Mouse (Mus musculus) bone marrow macrophage, adult 2 months (primary cell): ENCODE results near the gene Col1a2.

Experiments used
- CTCF ChIP-seq: IDR thresholded peaks from 2 replicates; pipeline ENCODE4 v1.5.1; 2012; ENCODE audit warnings: low read depth, mild to moderate bottlenecking, low read length, moderate library complexity
- POLR2A ChIP-seq: IDR thresholded peaks from 2 replicates; pipeline ENCODE4 v1.6.1; 2012; ENCODE audit warnings: mild to moderate bottlenecking, low read depth, low read length, borderline replicate concordance

GRCm38 (mm10) chr6:4488349-4488748 lies 16.3 kb upstream of the Col1a2 start:
- TF ChIP-seq CTCF (no peak), POLR2A (no peak)
